Mouse (Mus musculus): ENCODE data around the gene Npff.

Gene Npff

GRCm38 (mm10) chr15:102524892-102525485 is at the start of gene Npff:
Gene Npff (minus strand): TSS chr15:102524942.
- peak; percentile 69 for DNase-seq (ENCODE audit: low spot score)

GRCm38 (mm10) chr15:102572081-102572480 is 47.3 kb upstream of the Npff start:
- DNase-seq (ENCODE audit: low spot score): no peak

DNA sequence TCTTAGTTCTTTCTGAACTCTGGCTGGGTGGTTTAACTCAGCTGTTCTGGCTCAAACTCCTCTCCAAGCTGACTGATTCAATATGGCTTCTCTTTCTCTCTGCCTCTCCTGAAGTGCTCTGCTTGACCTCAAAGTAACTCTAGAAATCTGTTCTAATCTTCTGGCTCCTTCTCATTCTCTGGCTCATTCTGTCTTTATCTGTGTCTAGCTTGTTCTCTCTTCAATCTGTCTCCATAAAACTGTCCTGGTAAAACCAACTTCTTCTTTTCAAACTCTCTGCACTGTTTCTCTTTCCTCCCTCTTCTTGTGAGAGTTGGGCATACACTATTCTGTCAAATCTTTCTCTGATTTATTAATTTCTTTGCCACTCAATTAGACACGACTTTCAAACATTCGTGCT is 43.1 kb upstream of the Npff start:
- DNase-seq (ENCODE audit: low spot score): no peak

- DNase-seq (ENCODE audit: low spot score): no peak
Observed at GRCm38 (mm10) chr15:102563681-102564080, 38.9 kb upstream of the Npff start.

- DNase-seq (ENCODE audit: low spot score): no peak
Observed at GRCm38 (mm10) chr15:102563061-102563460, 38.3 kb upstream of the Npff start.

DNA sequence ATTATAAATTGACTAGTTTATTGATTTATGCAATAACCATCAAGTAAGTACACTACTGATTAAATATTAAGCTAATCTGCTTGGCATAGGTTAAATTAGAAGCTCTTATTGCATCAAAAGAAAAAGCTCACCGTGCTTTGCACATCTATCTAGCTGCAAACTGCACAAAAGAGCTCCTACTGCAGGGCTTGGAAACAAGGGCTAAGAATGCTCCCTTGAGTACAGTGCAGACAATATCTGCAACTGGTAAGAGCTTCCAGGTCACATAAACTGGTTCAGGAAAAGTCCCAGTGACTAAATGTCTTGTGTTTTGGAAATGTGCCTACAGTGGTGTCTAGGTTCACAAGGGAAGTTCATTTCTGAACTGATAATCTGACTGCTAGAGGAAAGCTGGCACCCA is 37.7 kb upstream of the Npff start:
- no peak for DNase-seq (ENCODE audit: low spot score)

- DNase-seq (ENCODE audit: low spot score): no peak
Observed at GRCm38 (mm10) chr15:102557580-102557979, 32.8 kb upstream of the Npff start.

GRCm38 (mm10) chr15:102555581-102555980 is 30.8 kb upstream of the Npff start:
- DNase-seq (ENCODE audit: low spot score): no peak

- DNase-seq (ENCODE audit: low spot score): no peak
Observed at GRCm38 (mm10) chr15:102552599-102552998, 27.9 kb upstream of the Npff start.

- no peak for DNase-seq (ENCODE audit: low spot score)
Observed at GRCm38 (mm10) chr15:102547478-102547877, 22.7 kb upstream of the Npff start.

- peak; percentile 44 for DNase-seq (ENCODE audit: low spot score)
Observed at GRCm38 (mm10) chr15:102546677-102547427, 22.1 kb upstream of the Npff start.

DNA sequence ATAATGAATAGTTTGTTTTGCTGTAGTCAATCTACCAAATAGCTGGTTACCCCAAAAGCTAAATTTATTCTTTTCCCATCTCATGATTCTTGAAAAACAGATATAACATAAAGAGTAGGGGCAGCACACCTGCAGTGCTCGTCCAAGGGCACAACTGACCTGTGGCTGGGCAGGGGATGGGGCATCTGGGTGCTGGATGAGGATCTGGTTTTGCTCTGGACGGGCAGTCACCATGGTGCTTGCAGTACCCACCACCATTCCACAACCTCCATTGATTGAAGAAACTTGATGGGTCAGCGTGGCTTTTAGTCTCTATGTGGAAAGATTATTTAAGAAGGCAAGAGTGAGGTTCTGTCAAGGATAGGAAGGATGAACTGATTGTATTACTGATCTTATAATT is 21.5 kb upstream of the Npff start:
- DNase-seq (ENCODE audit: low spot score): no peak

DNA sequence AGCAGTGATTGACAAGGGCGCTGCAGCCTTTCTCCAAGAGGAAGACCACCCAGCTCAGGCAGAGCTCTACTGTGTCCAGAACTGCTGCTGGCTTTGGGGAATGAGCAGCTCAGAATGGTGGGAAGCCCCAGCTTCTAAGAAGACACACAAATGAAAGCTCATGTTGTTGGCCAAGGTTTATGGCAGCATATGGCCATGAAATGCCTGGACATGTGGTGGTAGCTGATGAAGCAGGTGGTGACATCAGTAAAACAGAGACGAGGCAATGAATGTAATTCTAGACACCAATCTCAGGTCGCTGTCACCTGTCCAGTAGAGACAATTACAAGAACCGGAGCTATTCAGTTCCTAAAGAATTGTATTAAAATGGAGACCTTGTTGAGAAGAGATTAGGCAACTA is 20.1 kb upstream of the Npff start:
- no peak for DNase-seq (ENCODE audit: low spot score)

GRCm38 (mm10) chr15:102533926-102534325 is 9.2 kb upstream of the Npff start:
- DNase-seq (ENCODE audit: low spot score): no peak

- DNase-seq (ENCODE audit: low spot score): no peak
Observed at GRCm38 (mm10) chr15:102532106-102532900, 7.6 kb upstream of the Npff start.

DNA sequence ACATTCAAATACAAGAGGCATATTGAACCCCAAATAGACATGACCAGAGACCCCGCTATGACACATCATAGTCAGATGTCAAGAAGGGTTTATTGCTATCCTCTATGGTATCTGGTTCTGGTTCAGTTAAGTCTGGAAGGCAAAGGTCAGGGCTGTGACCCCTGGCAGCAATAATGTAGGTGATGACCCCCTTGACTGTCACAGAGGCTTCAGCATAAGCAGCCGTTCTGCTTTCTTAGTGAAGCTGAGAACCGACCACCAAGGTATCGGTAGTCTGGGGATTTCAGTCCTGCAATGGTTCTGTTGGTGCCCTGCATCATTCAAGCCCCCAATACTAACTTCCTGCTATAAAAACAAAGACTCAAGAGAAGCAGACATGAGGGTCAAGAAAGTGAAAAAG is 6.8 kb upstream of the Npff start:
- no peak for DNase-seq (ENCODE audit: low spot score)

GRCm38 (mm10) chr15:102530566-102530965 is 5.8 kb upstream of the Npff start:
- no peak for DNase-seq (ENCODE audit: low spot score)

DNA sequence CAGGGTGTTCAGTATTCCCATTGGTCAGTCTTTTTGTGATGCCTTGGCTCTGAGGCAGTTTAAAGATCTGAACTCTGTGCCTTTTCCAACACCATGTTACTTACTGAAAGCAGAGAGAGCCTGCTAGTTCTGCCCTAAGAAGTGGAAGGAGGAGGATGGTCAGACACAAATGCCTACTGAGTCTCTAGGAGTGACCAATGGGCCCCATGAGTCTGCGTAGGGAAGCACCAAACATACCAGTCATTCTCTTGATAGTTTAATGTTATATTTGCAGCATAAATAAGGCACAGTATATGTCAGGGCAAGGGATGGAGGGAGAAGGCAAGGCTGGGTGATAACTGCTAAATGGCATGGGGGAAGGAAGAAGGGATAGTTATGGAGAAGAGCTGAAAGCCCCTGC is 3.7 kb upstream of the Npff start:
- no peak for DNase-seq (ENCODE audit: low spot score)

GRCm38 (mm10) chr15:102527936-102528335 is 3.2 kb upstream of the Npff start:
- DNase-seq (ENCODE audit: low spot score): no peak

GRCm38 (mm10) chr15:102526111-102527002 is 1.6 kb upstream of the Npff start:
- DNase-seq (ENCODE audit: low spot score): no peak

DNA sequence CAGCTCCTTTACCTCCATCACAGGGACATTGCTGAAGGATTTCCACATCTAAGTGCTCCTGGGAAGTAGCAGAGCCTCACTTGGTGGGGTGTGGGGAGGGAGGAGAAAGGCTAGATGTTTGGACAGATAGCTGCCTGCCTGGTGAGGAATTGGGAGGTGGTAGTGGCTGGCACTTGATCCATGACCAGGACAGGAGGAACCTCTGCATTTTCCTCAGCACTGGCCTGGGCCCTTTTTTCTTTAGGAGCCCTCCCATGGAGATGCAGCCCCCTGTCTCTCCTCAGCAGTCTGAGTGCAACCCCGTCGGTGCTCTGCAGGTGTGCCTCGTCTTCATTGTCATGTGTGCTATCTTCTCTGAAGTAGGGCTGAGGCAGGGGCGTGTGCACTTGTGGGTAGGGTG is 3.3 kb downstream of the Npff start:
- no peak for DNase-seq (ENCODE audit: low spot score)

DNA sequence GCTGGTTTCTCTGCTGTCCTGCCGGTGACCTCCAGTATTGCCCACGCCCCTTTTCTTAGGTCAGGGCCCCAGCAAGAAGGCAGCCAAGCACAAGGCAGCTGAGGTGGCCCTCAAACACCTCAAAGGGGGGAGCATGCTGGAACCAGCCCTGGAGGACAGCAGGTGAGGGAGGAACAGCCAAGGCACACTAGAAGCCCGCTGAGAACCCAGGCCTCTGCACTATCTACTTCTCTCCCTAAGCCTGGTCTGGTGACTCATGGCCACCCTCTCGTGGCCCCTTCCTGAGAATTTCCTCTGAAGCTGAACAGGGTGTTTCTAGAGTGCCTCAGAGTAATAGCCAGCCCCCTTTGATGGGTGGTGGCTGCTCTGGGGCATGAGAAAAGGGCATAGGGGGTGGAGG is 4.3 kb downstream of the Npff start:
- DNase-seq (ENCODE audit: low spot score): no peak

Data from ovary, postnatal 14 days (tissue).